Mouse (Mus musculus) stomach, postnatal 0 days (tissue): ENCODE measurements around the gene Osmr.

ENCODE experiments used
- CTCF ChIP-seq: IDR thresholded peaks from 2 replicates; pipeline ENCODE4 v1.5.1; 2016; ENCODE audit warnings: antibody characterized with exemption, low read depth, mild to moderate bottlenecking, moderate library complexity
- EP300 ChIP-seq: optimal IDR thresholded peaks from 2 replicates; pipeline ENCODE3; 2016; ENCODE audit warnings: antibody characterized with exemption

- TF ChIP-seq CTCF, result no peak
- TF ChIP-seq EP300, result no peak
Measured at GRCm38 (mm10) chr15:6791648-6792047, 83.1 kb downstream of the Osmr start.
